Mouse (Mus musculus) neural tube, embryonic 13.5 days (tissue): ENCODE results near the gene Olfr668. TPM values are rescaled to one million over a fixed set of nuclear protein-coding genes. Genes with fewer than 3 reads are reported as not detected.
"Not testable (repeated sequence)": the region's sequence is repeated elsewhere in the genome, so short reads cannot be mapped to it uniquely, and the experiment has no call there.

Experiments
- ATAC-seq: fragments of 200-750 bp; cut with Nextera tagmentation; 2 replicates; pipeline ENCODE4 v1.8.0; 2017; ENCODE audit warnings: low read depth, mild to moderate bottlenecking, moderate TSS enrichment, moderate library complexity
- H3K27ac ChIP-seq: fragments of 300-500 bp; sonication (generic); replicated peaks from 2 replicates; pipeline ENCODE4 v1.5.1; 2015; ENCODE audit warnings: moderate library complexity, mild to moderate bottlenecking, inconsistent platforms
- H3K27me3 ChIP-seq: fragments of 300-500 bp; sonication (generic); 2 replicates; pipeline ENCODE4 v1.6.1; 2015; ENCODE audit warnings: mild to moderate bottlenecking, inconsistent platforms
- H3K36me3 ChIP-seq: fragments of 300-500 bp; sonication (generic); 2 replicates; pipeline ENCODE4 v1.6.1; 2015; ENCODE audit warnings: mild to moderate bottlenecking, inconsistent platforms
- H3K4me1 ChIP-seq: fragments of 300-500 bp; sonication (generic); replicated peaks from 2 replicates; pipeline ENCODE4 v1.6.1; 2015; ENCODE audit warnings: inconsistent platforms
- H3K4me2 ChIP-seq: fragments of 300-500 bp; sonication (generic); 2 replicates; pipeline ENCODE4 v1.6.1; 2015; ENCODE audit warnings: inconsistent platforms, mild to moderate bottlenecking, moderate library complexity
- H3K4me3 ChIP-seq: fragments of 300-500 bp; sonication (generic); 2 replicates; pipeline ENCODE4 v1.5.1; 2015; ENCODE audit warnings: mild to moderate bottlenecking, inconsistent platforms
- H3K9ac ChIP-seq: fragments of 300-500 bp; sonication (generic); 2 replicates; pipeline ENCODE4 v1.6.1; 2015; ENCODE audit warnings: moderate library complexity, mild to moderate bottlenecking, inconsistent platforms
- H3K9me3 ChIP-seq: fragments of 300-500 bp; sonication (generic); 2 replicates; pipeline ENCODE4 v1.6.1; 2016; ENCODE audit warnings: inconsistent platforms
- WGBS: fragments of 180-500 bp; shearing (Covaris S2); methylation state at CpG from one replicate; pipeline ENCODE4 v1.1.7; 2015; 5-methylcytosine and 5-hydroxymethylcytosine counted together
- polyA plus RNA-seq: library from polyadenylated mRNA; unstranded; fragments of >200 nt; fragmentation: Nextera tagmentation; extraction: Ambion mirVana; gene quantifications from 2 replicates; pipeline ENCODE4 v1.2.1, GENCODE M21; 2015

Gene Olfr668
- not detected in 2 replicates for polyA plus RNA-seq

DNA sequence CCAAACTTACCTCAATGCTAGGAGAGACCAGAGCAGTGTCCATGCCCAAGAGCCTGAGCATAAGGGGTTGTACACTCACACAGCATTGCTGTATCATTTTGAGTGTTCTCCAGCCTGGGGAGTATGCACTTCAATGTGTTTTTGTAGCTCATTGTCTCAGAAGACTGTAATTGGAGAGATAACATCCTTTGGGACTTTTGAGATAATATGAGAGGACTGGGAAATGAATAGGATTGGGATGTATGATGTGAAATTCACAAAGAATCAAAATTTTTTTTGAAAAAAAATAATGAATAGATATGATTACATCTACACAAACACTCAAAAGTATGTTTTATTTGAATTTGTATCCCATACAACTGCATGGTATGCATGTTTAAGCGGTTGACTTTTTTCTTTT is at the start of gene Olfr668:
Gene Olfr668, minus strand, starts transcription at position 101 of the 400 bp plus-strand sequence.
- Histone ChIP-seq H3K27ac (no peak within 1 kb of the TSS), H3K4me3 (no peak within 1 kb of the TSS), H3K27me3 (no peaks in the 10 kb centered on the region), H3K4me1 (no peaks in the 10 kb centered on the region), H3K9ac (no peak within 1 kb of the TSS), H3K9me3 (no peaks in the 10 kb centered on the region), H3K4me2 (no peak within 1 kb of the TSS), H3K36me3 (no peaks in the 10 kb centered on the region)
- 84% methylated on average over 1 of the region's 1 CpGs for WGBS
- no peak for ATAC-seq

GRCm38 (mm10) chr7:104972507-104972906 is 44.6 kb upstream of the Olfr668 start:
- H3K27ac ChIP-seq, H3K9me3 ChIP-seq, H3K4me2 ChIP-seq, H3K9ac ChIP-seq, H3K27me3 ChIP-seq, H3K36me3 ChIP-seq, H3K4me1 ChIP-seq, H3K4me3 ChIP-seq, ATAC-seq: not testable (repeated sequence)
- WGBS, result 75% methylated on average over 2 of the region's 2 CpGs

DNA sequence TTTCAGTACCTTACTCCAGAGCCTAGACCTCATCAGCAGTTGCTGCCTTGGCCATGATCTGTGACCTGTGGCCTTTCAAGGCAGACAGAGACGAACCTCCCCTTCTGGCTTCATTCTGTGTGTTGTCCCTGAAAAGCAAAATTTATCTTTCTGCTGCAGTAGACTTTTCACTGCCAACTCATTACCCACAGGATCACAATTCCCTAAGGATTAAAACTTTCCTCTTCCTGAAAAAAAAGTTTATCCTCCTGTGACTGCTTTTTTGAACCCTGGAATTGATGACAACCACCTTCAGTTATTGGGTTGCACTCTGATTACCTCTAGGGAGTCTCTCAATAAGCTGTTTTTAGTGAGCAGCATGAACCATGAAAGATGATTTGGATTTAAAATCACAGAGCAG is 34.7 kb upstream of the Olfr668 start, which contains the start of gene Olfr670:
Gene Olfr670, minus strand, starts transcription at position 101 of the 400 bp plus-strand sequence.
- Histone ChIP-seq H3K4me1 (no peaks in the 10 kb centered on the region), H3K27ac (no peak within 1 kb of the TSS), H3K36me3 (no peaks in the 10 kb centered on the region), H3K27me3 (no peaks in the 10 kb centered on the region), H3K4me2 (no peak within 1 kb of the TSS), H3K4me3 (no peak within 1 kb of the TSS), H3K9ac (no peak within 1 kb of the TSS), H3K9me3 (no peaks in the 10 kb centered on the region)
- WGBS, result 61% methylated on average over 1 of the region's 1 CpGs
- no peak for ATAC-seq

GRCm38 (mm10) chr7:104950234-104950633 is 22.4 kb upstream of the Olfr668 start:
- not testable (repeated sequence) for H3K9ac ChIP-seq, H3K27ac ChIP-seq, H3K4me1 ChIP-seq, H3K27me3 ChIP-seq, H3K9me3 ChIP-seq, H3K36me3 ChIP-seq, H3K4me2 ChIP-seq, ATAC-seq, H3K4me3 ChIP-seq
- WGBS, result 93% methylated on average over 16 of the region's 16 CpGs

DNA sequence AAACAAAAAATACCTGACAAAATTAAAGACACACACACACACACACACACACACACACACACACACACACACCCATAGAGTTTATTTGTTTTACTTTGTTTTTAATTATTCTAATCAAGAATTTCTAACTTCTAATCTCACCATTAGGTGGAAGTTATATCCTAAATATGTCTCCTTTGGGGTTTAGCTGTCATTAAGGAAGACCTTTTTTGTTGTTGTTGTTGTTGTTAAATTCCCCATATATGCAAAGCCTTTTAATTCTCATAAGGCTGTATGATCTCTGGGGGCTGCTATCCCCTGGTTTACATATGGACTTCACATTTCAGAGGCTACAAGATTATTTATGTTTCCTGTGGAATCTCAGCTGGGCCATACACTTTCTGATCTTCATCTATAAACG is 6.1 kb upstream of the Olfr668 start, which contains the start of gene Olfr669:
Gene Olfr669, plus strand, starts transcription at position 301 of the 400 bp plus-strand sequence.
- no peak within 1 kb of the TSS for H3K27ac ChIP-seq
- no peaks in the 10 kb centered on the region for H3K36me3 ChIP-seq
- no peaks in the 10 kb centered on the region for H3K4me1 ChIP-seq
- no peak within 1 kb of the TSS for H3K4me2 ChIP-seq
- no peaks in the 10 kb centered on the region for H3K27me3 ChIP-seq
- no peak within 1 kb of the TSS for H3K9ac ChIP-seq
- no peaks in the 10 kb centered on the region for H3K9me3 ChIP-seq
- WGBS, result 84% methylated on average over 1 of the region's 1 CpGs
- no peak for ATAC-seq
- H3K4me3 ChIP-seq, result no peak within 1 kb of the TSS

DNA sequence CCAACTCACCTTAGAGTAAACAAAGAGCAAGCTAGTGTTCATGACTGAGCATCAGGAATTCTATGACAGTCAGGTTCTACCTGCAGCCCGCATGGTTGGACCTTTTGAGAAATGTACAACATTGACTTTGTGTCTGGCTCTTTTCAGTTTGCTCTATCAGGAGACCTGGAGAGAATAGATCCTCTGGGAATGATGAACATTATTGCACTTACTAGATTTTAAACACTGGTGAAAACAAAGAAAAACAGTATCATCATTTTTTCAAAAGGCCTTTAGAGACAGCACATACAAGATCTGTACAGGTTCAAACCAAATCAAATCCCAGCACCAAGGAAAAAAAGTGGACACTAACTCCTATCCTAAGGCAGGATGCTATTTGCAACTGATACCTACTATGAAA is 6.5 kb downstream of the Olfr668 start, which contains the start of gene Olfr667:
Gene Olfr667, minus strand, starts transcription at position 101 of the 400 bp plus-strand sequence.
- Histone ChIP-seq H3K9ac (no peak within 1 kb of the TSS), H3K27me3 (no peaks in the 10 kb centered on the region), H3K4me1 (no peaks in the 10 kb centered on the region), H3K9me3 (no peaks in the 10 kb centered on the region), H3K4me2 (no peak within 1 kb of the TSS), H3K27ac (no peak within 1 kb of the TSS), H3K36me3 (no peaks in the 10 kb centered on the region), H3K4me3 (no peak within 1 kb of the TSS)
- WGBS, result 85% methylated on average over 1 of the region's 1 CpGs
- ATAC-seq, result no peak

DNA sequence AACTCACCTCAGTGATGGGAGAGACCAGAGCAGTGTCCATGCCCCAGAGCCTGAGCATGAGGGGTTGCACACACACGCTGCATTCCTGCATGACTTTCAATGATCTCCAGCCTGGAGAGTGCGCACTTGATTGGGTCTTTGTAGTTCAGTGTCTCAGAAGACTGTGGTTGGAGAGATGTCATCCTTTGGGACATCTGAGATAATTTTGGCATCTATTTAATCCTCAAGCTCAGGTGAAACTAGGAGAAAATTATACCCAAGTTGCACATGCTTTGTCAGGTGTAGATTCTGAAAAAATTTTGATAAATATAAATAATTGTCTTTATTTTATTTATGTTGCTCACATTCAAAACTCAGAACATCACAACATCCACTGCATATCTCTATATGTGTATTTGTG is 32.0 kb downstream of the Olfr668 start, which contains the start of gene Olfr666:
Gene Olfr666, minus strand, starts transcription at position 101 of the 400 bp plus-strand sequence.
- H3K4me2 ChIP-seq, result no peak within 1 kb of the TSS
- no peak within 1 kb of the TSS for H3K27ac ChIP-seq
- no peaks in the 10 kb centered on the region for H3K9me3 ChIP-seq
- WGBS, result 91% methylated on average over 2 of the region's 2 CpGs
- H3K27me3 ChIP-seq, result no peaks in the 10 kb centered on the region
- H3K9ac ChIP-seq, result no peak within 1 kb of the TSS
- H3K4me1 ChIP-seq, result no peaks in the 10 kb centered on the region
- ATAC-seq, result no peak
- H3K4me3 ChIP-seq, result no peak within 1 kb of the TSS
- no peaks in the 10 kb centered on the region for H3K36me3 ChIP-seq

DNA sequence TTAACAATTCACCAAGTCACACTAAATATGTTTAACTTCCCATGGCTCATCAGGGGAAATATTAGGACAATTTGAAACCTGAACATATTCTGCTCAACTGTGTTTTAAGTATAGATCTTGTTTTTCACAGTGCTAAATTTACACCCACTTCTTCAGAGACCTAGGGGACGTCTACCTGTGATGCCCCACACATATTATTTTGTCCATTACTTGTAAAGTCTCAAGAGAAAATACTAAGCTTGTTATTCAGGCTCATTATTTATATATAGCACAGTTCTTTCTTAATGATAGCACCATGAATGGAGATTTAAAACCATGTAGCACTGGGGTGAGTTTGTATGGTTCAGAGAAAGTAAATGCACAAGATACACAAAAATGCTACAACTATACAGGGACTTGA is 50.1 kb downstream of the Olfr668 start, which contains the start of gene Olfr665:
Gene Olfr665, plus strand, starts transcription at position 301 of the 400 bp plus-strand sequence.
- ATAC-seq, result no peak
- no peak within 1 kb of the TSS for H3K4me3 ChIP-seq
- no peaks in the 10 kb centered on the region for H3K4me1 ChIP-seq
- no peaks in the 10 kb centered on the region for H3K9me3 ChIP-seq
- no peak within 1 kb of the TSS for H3K27ac ChIP-seq
- WGBS, result 71% methylated on average over 1 of the region's 1 CpGs
- H3K9ac ChIP-seq, result no peak within 1 kb of the TSS
- H3K4me2 ChIP-seq, result no peak within 1 kb of the TSS
- H3K36me3 ChIP-seq, result no peaks in the 10 kb centered on the region
- no peaks in the 10 kb centered on the region for H3K27me3 ChIP-seq

Other genes with a start within 250 kb of the Olfr668 start
- not detected in 2 replicates for gene Olfr661, start 241.6 kb downstream of the Olfr668 start, polyA plus RNA-seq
- gene Usp17le, start 150.6 kb downstream of the Olfr668 start, polyA plus RNA-seq, result not detected in 2 replicates
- gene Usp17lb, start 85.5 kb downstream of the Olfr668 start, polyA plus RNA-seq, result not detected in 2 replicates
- gene Usp17la, start 71.0 kb downstream of the Olfr668 start, polyA plus RNA-seq, result not detected in 2 replicates
- not detected in 2 replicates for gene Olfr665, start 50.0 kb downstream of the Olfr668 start, polyA plus RNA-seq
- gene Olfr666, start 32.1 kb downstream of the Olfr668 start, polyA plus RNA-seq, result not detected in 2 replicates
- not detected in 2 replicates for gene Olfr667, start 6.6 kb downstream of the Olfr668 start, polyA plus RNA-seq
- not detected in 2 replicates for gene Olfr669, start 6.2 kb upstream of the Olfr668 start, polyA plus RNA-seq
- not detected in 2 replicates for gene Olfr670, start 34.6 kb upstream of the Olfr668 start, polyA plus RNA-seq
- not detected in 2 replicates for gene Olfr671, start 51.1 kb upstream of the Olfr668 start, polyA plus RNA-seq
- gene Olfr672, start 74.0 kb upstream of the Olfr668 start, polyA plus RNA-seq, result not detected in 2 replicates
- gene Olfr675, start 100.4 kb upstream of the Olfr668 start, polyA plus RNA-seq, result not detected in 2 replicates
- gene Olfr676, start 104.6 kb upstream of the Olfr668 start, polyA plus RNA-seq, result not detected in 2 replicates
- gene Olfr677, start 123.3 kb upstream of the Olfr668 start, polyA plus RNA-seq, result not detected in 2 replicates
- not detected in 2 replicates for gene Olfr678, start 136.4 kb upstream of the Olfr668 start, polyA plus RNA-seq
- not detected in 2 replicates for gene Olfr679, start 153.1 kb upstream of the Olfr668 start, polyA plus RNA-seq
- not detected in 2 replicates for gene Olfr680-ps1, start 164.8 kb upstream of the Olfr668 start, polyA plus RNA-seq
- not detected in 2 replicates for gene Olfr681, start 188.8 kb upstream of the Olfr668 start, polyA plus RNA-seq
- gene Olfr683, start 219.0 kb upstream of the Olfr668 start, polyA plus RNA-seq, result not detected in 2 replicates
- not detected in 2 replicates for gene Olfr684, start 235.6 kb upstream of the Olfr668 start, polyA plus RNA-seq